Mouse (Mus musculus) cortical plate, adult 2 months (tissue): Measurements from ENCODE around the gene Ryr1.

Source experiments
- CTCF ChIP-seq: fragments of 200-500 bp; IDR thresholded peaks from 2 replicates; pipeline ENCODE4 v1.5.1; 2011; ENCODE audit warnings: mild to moderate bottlenecking, control low read depth, low read length; ENCODE audit not compliant: insufficient read depth; ENCODE audit errors: extremely low read depth
- POLR2A ChIP-seq: fragments of 200-500 bp; IDR thresholded peaks from 2 replicates; pipeline ENCODE4 v1.6.1; 2011; ENCODE audit warnings: mild to moderate bottlenecking, low read length, control low read depth; ENCODE audit not compliant: insufficient read depth; ENCODE audit errors: extremely low read depth

DNA sequence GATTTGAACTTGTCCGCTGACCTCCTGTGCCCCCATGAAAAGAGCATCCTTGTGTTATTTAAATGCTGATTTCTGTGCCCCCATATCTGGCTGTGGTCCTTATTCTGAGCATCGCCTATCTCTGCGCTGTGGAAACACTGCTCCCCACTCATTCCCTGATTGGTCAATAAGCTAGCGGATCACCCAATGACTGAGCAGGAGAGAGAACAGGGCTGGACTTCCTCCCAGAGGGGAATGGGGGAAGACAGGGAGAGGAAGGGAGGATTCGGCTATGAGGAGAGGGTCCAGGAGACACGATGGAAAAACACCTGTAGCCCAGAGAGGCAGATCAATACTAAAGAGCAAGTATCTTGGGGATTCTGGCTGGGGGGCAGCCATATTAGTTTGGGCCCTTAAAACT is 96.2 kb downstream of the Ryr1 start:
- TF ChIP-seq CTCF, result no peak
- TF ChIP-seq POLR2A, result no peak
